Mouse (Mus musculus): ENCODE results near the gene Gm15517.

Gene Gm15517

DNA sequence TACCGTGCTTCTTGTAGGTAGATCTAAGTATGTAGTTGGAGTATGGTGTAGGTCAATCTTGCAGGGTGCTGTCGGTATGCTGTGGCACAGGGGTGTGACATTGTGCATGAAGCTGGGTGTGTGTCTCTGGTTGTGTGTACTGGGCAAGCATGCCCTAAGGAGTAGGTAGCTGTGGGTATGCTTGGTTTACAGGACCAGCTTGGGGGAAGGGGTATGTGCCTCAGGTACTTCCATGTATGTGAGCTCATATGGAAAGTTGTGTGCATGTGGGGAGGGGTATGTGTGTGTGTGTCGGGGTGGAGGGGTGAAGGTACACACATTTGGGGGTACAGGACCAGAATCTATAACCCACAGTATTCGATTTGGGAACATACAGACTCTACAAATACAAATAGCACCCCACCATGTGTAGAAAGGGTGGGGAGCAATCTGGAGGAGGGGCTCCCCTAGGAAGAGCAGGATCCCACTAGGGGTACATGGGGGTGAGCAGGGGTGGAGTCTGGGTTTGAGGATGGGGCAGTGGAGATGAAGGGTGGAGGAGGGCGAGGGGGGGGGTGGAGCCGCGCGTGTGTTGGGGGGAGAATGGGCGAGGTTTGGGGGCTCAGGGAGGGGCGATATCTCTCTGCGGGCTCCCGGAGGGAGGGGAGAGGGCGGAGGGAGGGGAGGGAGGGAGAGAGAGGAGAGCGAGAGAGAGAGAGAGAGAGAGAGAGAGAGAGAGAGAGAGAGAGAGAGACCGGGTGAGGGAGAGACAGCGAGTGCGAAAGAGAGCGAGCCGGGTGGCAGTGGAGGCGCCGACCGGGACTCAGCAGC is 48.4 kb downstream of the Gm15517 start, which contains the start of gene Shank1:
TSS of gene Shank1 (plus strand) at position 779 of the 810 bp plus-strand sequence.
- DNase-seq (ENCODE audit: low spot score in 2 of 2), result no peak

GRCm38 (mm10) chr7:44310285-44310877 is 49.1 kb downstream of the Gm15517 start:
- DNase-seq (ENCODE audit: low spot score in 2 of 2), result no peak

DNA sequence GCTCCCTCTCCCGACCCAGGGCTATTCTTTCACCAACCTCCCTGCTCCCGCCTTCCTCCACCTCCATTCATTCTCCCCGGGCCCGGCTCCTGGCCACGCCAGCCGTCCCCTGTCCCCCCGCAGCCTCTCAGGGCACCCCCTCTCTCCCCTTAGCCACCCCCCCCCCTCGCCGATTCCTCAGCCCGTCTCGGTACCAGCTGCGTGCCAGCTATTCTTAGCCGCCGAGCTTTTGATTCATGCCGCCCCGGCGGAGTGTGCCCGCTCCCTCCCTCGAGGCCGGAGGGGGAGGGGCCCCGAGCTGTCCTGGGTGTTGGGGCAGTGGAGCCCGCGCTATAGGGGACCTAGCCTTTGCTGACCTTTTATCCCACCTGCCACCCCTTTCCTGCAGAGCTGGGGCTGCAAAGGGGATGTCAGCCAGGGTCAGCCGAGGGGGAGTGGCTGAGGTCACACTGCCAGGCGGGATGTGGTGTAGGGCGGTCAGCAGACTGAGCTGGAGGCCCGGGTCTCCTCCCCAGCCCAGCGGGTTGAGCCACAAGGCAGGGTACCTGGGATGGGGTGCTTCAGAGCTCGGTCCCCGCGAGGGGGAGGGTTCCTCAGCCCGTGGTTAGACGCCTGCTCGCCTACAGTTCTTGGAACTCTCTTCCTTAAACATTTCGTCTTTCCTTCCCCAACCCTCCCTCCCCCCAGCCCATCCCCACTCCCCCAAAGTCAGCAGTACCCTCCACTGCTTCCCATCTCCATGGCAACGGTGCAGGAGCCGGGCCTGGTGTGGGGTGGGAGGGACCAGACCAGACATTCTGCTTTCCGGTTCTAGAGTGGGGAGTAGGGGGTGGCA is 49.8 kb downstream of the Gm15517 start:
- no peak for DNase-seq (ENCODE audit: low spot score in 2 of 2)
